ENCODE assay signal across 9 mouse cellular contexts in genomic region chr3:90491350-90491749, GRCm38 (mm10). TPM values are rescaled to one million over a fixed set of nuclear protein-coding genes. Genes with fewer than 3 reads are reported as not detected.
DNase-seq lines count a peak whose midpoint lies in the region; ATAC-seq and TF ChIP-seq lines count a peak whose summit lies in the region.
"Had no signal": no experiment of that assay in that cellular context is flagged by ENCODE, and none has a peak within 500 bp of the region (broad histone marks: within the 10 kb centered on the region; RNA-seq: fewer than 3 reads in every experiment).

No protein-coding gene starts in this region.

- no peaks in the 10 kb centered on the region for H3K27me3 ChIP-seq in heart, embryonic 12.5 days (replicated peaks)
- H3K27me3 ChIP-seq in hindbrain, postnatal 0 days (ENCODE audit: insufficient read depth, low read length): no peaks in the 10 kb centered on the region
- H3K27me3 ChIP-seq: midbrain, embryonic 12.5 days had no signal

- H3K4me3 ChIP-seq in heart, embryonic 12.5 days: no peak overlapping the region
- no peak overlapping the region for H3K4me3 ChIP-seq in hindbrain, postnatal 0 days (ENCODE audit: low read length)

- TF ChIP-seq CTCF in hindbrain, postnatal 0 days (IDR thresholded peaks at IDR 0.05; ENCODE audit: low read depth): peak; percentile 44; the same call in 1 of the 2 replicates

- H3K4me1 ChIP-seq in heart, embryonic 12.5 days (replicated peaks): peaks cover 10% of the 10 kb centered on the region
- 0 out of 2 replicates have a peak, but pooled peaks cover 3% of the 10 kb centered on the region for H3K4me1 ChIP-seq in hindbrain, postnatal 0 days (ENCODE audit: insufficient read depth, low read length)

- no peak overlapping the region for H3K27ac ChIP-seq in heart, embryonic 12.5 days (ENCODE audit: poor library complexity, severe bottlenecking)
- H3K27ac ChIP-seq in hindbrain, postnatal 0 days: no peak overlapping the region

- peaks cover 45% of the 10 kb centered on the region for H3K36me3 ChIP-seq in heart, embryonic 12.5 days
- H3K36me3 ChIP-seq in hindbrain, postnatal 0 days (ENCODE audit: insufficient read depth, low read length): peaks cover 34% of the 10 kb centered on the region

- H3K9me3 ChIP-seq in heart, embryonic 12.5 days (replicated peaks): no peaks in the 10 kb centered on the region
- H3K9me3 ChIP-seq in hindbrain, postnatal 0 days (ENCODE audit: low read length): no peaks in the 10 kb centered on the region
- H3K9me3 ChIP-seq: midbrain, embryonic 12.5 days had no signal

- DNase-seq in heart, adult 18-20 months: peak; percentile 53 to 61
- DNase-seq in urinary bladder, postnatal 14 days (ENCODE audit: low spot score): peak; percentile 35
- no peak for DNase-seq in urinary bladder, postnatal 4 days (ENCODE audit: low spot score in 2 of 2)
- peak; percentile 38 for DNase-seq in hindbrain, postnatal 0 days (ENCODE audit: low spot score)
- peak; percentile 71 for DNase-seq in lung, postnatal 10 days
- DNase-seq in urinary bladder, postnatal 36 days (ENCODE audit: low spot score in 2 of 2): no peak

- H3K4me2 ChIP-seq in heart, embryonic 12.5 days: no peak overlapping the region
- no peak overlapping the region for H3K4me2 ChIP-seq in hindbrain, postnatal 0 days (ENCODE audit: low read depth, low read length)

- whole genome bisulfite sequencing in heart, embryonic 12.5 days: 47% methylated on average over 2 of the region's 2 CpGs
- WGBS in hindbrain, postnatal 0 days: 44% methylated on average over 2 of the region's 2 CpGs

- H3K9ac ChIP-seq in heart, embryonic 12.5 days: no peak overlapping the region
- H3K9ac ChIP-seq in hindbrain, postnatal 0 days (replicated peaks; ENCODE audit: low read length): no peak overlapping the region

- no peak for ATAC-seq in heart, embryonic 12.5 days (ENCODE audit: insufficient number of reproducible peaks, low FRiP score)
- ATAC-seq in hindbrain, postnatal 0 days: peak; percentile 33; the same call in 1 of the 2 replicates
- no peak for ATAC-seq in frontal cortex, adult (ENCODE audit: low TSS enrichment)

RNA-seq across cellular contexts. Expression of gene Snapin, which starts 0.5 kb away (rescaled TPM):
- 10 to 100 TPM; 62.0 to 70.7 TPM for total RNA-seq in heart, adult 18-20 months (2021)
- polyA plus RNA-seq in heart, embryonic 12.5 days (2016; fragmentation: Nextera tagmentation; extraction: Ambion mirVana): 72.9 and 75.3 TPM in 2 replicates
- total RNA-seq in hindbrain, postnatal 0 days (2014; rRNA removed): 49.7 and 52.0 TPM in 2 replicates
- polyA plus RNA-seq in hindbrain, postnatal 0 days (2015; fragmentation: Nextera tagmentation; extraction: Ambion mirVana): 102 and 106 TPM in 2 replicates

RNA-seq across cellular contexts. Expression of gene Ilf2, which starts 15.4 kb away (rescaled TPM):
- total RNA-seq in heart, adult 18-20 months (2021): 10 to 100 TPM; 29.3 to 30.1 TPM
- polyA plus RNA-seq in heart, embryonic 12.5 days (2016; fragmentation: Nextera tagmentation; extraction: Ambion mirVana): 135 and 137 TPM in 2 replicates
- 111 and 119 TPM in 2 replicates for total RNA-seq in hindbrain, postnatal 0 days (2014; rRNA removed)
- polyA plus RNA-seq in hindbrain, postnatal 0 days (2015; fragmentation: Nextera tagmentation; extraction: Ambion mirVana): 177 and 178 TPM in 2 replicates

RNA-seq across cellular contexts. Expression of gene Chtop, which starts 17.9 kb away (rescaled TPM):
- total RNA-seq in heart, adult 18-20 months (2021): 10 to 100 TPM; 90.0 to 96.6 TPM
- polyA plus RNA-seq in heart, embryonic 12.5 days (2016; fragmentation: Nextera tagmentation; extraction: Ambion mirVana): 113 and 114 TPM in 2 replicates
- total RNA-seq in hindbrain, postnatal 0 days (2014; rRNA removed): 210 and 220 TPM in 2 replicates
- 162 and 165 TPM in 2 replicates for polyA plus RNA-seq in hindbrain, postnatal 0 days (2015; fragmentation: Nextera tagmentation; extraction: Ambion mirVana)

RNA-seq across cellular contexts. Expression of gene S100a1, which starts 22.8 kb away (rescaled TPM):
- 1,000 to 10,000 TPM; 1,108 to 1,133 TPM for total RNA-seq in heart, adult 18-20 months (2021)
- polyA plus RNA-seq in heart, embryonic 12.5 days (2016; fragmentation: Nextera tagmentation; extraction: Ambion mirVana): 145 and 148 TPM in 2 replicates
- total RNA-seq in hindbrain, postnatal 0 days (2014; rRNA removed): 27.7 and 28.1 TPM in 2 replicates
- 88.9 and 93.6 TPM in 2 replicates for polyA plus RNA-seq in hindbrain, postnatal 0 days (2015; fragmentation: Nextera tagmentation; extraction: Ambion mirVana)

RNA-seq across cellular contexts. Expression of gene S100a13, which starts 22.9 kb away (rescaled TPM):
- total RNA-seq in heart, adult 18-20 months (2021): 10 to 100 TPM; 29.6 to 31.2 TPM
- polyA plus RNA-seq in heart, embryonic 12.5 days (2016; fragmentation: Nextera tagmentation; extraction: Ambion mirVana): 71.4 and 74.1 TPM in 2 replicates
- 5.2 and 10.9 TPM in 2 replicates for total RNA-seq in hindbrain, postnatal 0 days (2014; rRNA removed)
- 37.9 and 41.4 TPM in 2 replicates for polyA plus RNA-seq in hindbrain, postnatal 0 days (2015; fragmentation: Nextera tagmentation; extraction: Ambion mirVana)

Comparison
In these comparisons a context has a peak if more than half of its experiments do, and no peak if none do; other contexts are left out.
1. DNase-seq: peak in heart, adult 18-20 months (2 of 2), urinary bladder, postnatal 14 days (single experiment), hindbrain, postnatal 0 days (single experiment) and lung, postnatal 10 days (single experiment); none in urinary bladder, postnatal 4 days (0 of 2) and urinary bladder, postnatal 36 days (0 of 2).